Mouse (Mus musculus) spleen, embryonic (tissue): ENCODE data around the gene Tiam1.

Source experiments
- CTCF ChIA-PET: fragments of 350-600 bp; sonication (Branson Sonifier 250); formaldehyde crosslinking; loops from one replicate; lab custom pipeline; 2022; lab: Charles Lee

The Tiam1 gene

GRCm38 (mm10) chr16:90007391-90007977, 136.1 kb downstream of the Tiam1 start:
- CTCF ChIA-PET, result no interaction called here

- CTCF ChIA-PET, result no interaction called here
Measured at GRCm38 (mm10) chr16:90003556-90003955, 140.0 kb downstream of the Tiam1 start.

- CTCF ChIA-PET, result no interaction called here
Measured at GRCm38 (mm10) chr16:89995155-89995554, 148.4 kb downstream of the Tiam1 start.

- CTCF ChIA-PET, result no interaction called here
Measured at GRCm38 (mm10) chr16:89993991-89994825, 149.4 kb downstream of the Tiam1 start.

GRCm38 (mm10) chr16:89993506-89993905, 150.1 kb downstream of the Tiam1 start:
- CTCF ChIA-PET, result no interaction called here

GRCm38 (mm10) chr16:89991701-89992152, 151.8 kb downstream of the Tiam1 start:
- CTCF ChIA-PET, result no interaction called here

GRCm38 (mm10) chr16:89990288-89990955, 153.1 kb downstream of the Tiam1 start:
- CTCF ChIA-PET, result no interaction called here

- CTCF ChIA-PET, result no interaction called here
Measured at GRCm38 (mm10) chr16:89989816-89990215, 153.8 kb downstream of the Tiam1 start.

GRCm38 (mm10) chr16:89986672-89987362, 156.8 kb downstream of the Tiam1 start:
- CTCF ChIA-PET, result no interaction called here

- CTCF ChIA-PET, result no interaction called here
Measured at GRCm38 (mm10) chr16:89985702-89986481, 157.7 kb downstream of the Tiam1 start.

- CTCF ChIA-PET, result no interaction called here
Measured at GRCm38 (mm10) chr16:89980075-89980744, 163.4 kb downstream of the Tiam1 start.

GRCm38 (mm10) chr16:89975441-89975840, 168.1 kb downstream of the Tiam1 start:
- CTCF ChIA-PET, result no interaction called here

- CTCF ChIA-PET, result no interaction called here
Measured at GRCm38 (mm10) chr16:89973814-89974712, 169.5 kb downstream of the Tiam1 start.

- CTCF ChIA-PET, result no interaction called here
Measured at GRCm38 (mm10) chr16:89972854-89973487, 170.6 kb downstream of the Tiam1 start.

- CTCF ChIA-PET, result interaction anchor here (0.6 kb wide), 1 partner anchor 127 kb away, joined by 3 read pairs; no protein-coding TSS in a partner anchor
Measured at GRCm38 (mm10) chr16:89972018-89972417, 171.6 kb downstream of the Tiam1 start.

- CTCF ChIA-PET, result no interaction called here
Measured at GRCm38 (mm10) chr16:89968058-89968457, 175.5 kb downstream of the Tiam1 start.

GRCm38 (mm10) chr16:89962876-89963275, 180.7 kb downstream of the Tiam1 start:
- CTCF ChIA-PET, result no interaction called here

- CTCF ChIA-PET, result no interaction called here
Measured at GRCm38 (mm10) chr16:89960904-89961303, 182.7 kb downstream of the Tiam1 start.
